Mouse (Mus musculus): ENCODE results near the gene Kcnj12. TPM values are rescaled to one million over a fixed set of nuclear protein-coding genes. Genes with fewer than 3 reads are reported as not detected.

Gene Kcnj12
- polyA plus RNA-seq, 1 experiment from 2014 or later, result 4.6 TPM

GRCm38 (mm10) chr11:61067133-61067835, 44.9 kb downstream of the Kcnj12 start:
- Histone ChIP-seq H3K9me3 (no peaks in the 10 kb centered on the region), H3K36me3 (replicated peaks) (no peaks in the 10 kb centered on the region), H3K4me2 (no peak overlapping the region), H3K4me3 (no peak overlapping the region), H3K9ac (no peak overlapping the region), H3K27ac (no peak overlapping the region), H3K4me1 (no peaks in the 10 kb centered on the region), H3K27me3 (replicated peaks) (no peaks in the 10 kb centered on the region)
- WGBS, result 89% methylated on average over 9 of the region's 9 CpGs
- ATAC-seq (replicated peaks), result no peak

GRCm38 (mm10) chr11:61068866-61069265, 46.5 kb downstream of the Kcnj12 start:
- Histone ChIP-seq H3K27me3 (replicated peaks) (no peaks in the 10 kb centered on the region), H3K9ac (no peak overlapping the region), H3K4me2 (no peak overlapping the region), H3K9me3 (no peaks in the 10 kb centered on the region), H3K27ac (no peak overlapping the region), H3K4me1 (no peaks in the 10 kb centered on the region), H3K4me3 (no peak overlapping the region), H3K36me3 (replicated peaks) (no peaks in the 10 kb centered on the region)
- 82% methylated on average over 10 of the region's 10 CpGs for WGBS
- no peak for ATAC-seq (replicated peaks)

GRCm38 (mm10) chr11:61069645-61070044, 47.3 kb downstream of the Kcnj12 start:
- Histone ChIP-seq H3K36me3 (replicated peaks) (no peaks in the 10 kb centered on the region), H3K4me2 (no peak overlapping the region), H3K9me3 (no peaks in the 10 kb centered on the region), H3K4me1 (no peaks in the 10 kb centered on the region), H3K27me3 (replicated peaks) (no peaks in the 10 kb centered on the region), H3K27ac (no peak overlapping the region), H3K4me3 (no peak overlapping the region), H3K9ac (no peak overlapping the region)
- 96% methylated on average over 18 of the region's 18 CpGs for WGBS
- ATAC-seq (replicated peaks), result no peak

DNA sequence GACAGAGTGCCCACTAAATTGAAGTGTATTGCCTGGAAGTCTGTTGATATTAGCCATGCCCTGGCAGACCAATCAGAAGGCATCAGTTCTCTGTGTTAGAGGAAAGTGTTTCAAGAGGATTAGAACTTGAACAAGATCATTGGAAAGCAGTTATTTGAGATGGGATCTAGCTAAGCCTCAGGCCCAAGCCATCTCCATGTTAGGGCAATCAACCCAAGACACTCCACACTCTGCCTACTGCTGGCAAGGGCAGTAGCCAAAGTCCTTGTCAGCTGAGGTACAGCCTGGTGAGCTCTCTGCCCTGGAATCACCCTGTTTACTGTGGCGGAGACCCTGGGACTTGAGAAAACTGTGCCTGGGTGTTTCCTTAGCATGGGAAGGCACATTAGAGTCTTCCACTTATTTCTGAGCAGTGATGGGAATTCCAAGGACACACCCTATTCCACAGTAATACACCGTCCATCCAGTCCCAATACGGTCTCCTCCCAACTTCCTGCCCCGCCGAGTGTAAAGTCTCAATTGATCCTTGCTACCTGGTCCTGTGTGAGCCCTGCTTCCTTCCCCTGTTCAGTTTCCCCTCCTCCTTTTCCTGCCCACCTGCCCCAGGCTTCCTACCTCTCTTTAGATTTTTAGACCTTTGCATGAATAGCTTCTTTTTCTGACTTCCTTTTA, 52.4 kb downstream of the Kcnj12 start:
- no peak overlapping the region for H3K9ac ChIP-seq
- H3K27me3 ChIP-seq (replicated peaks), result no peaks in the 10 kb centered on the region
- no peak overlapping the region for H3K4me2 ChIP-seq
- WGBS, result 94% methylated on average over 5 of the region's 5 CpGs
- no peaks in the 10 kb centered on the region for H3K4me1 ChIP-seq
- H3K4me3 ChIP-seq, result no peak overlapping the region
- H3K36me3 ChIP-seq (replicated peaks), result no peaks in the 10 kb centered on the region
- H3K9me3 ChIP-seq, result no peaks in the 10 kb centered on the region
- ATAC-seq (replicated peaks), result no peak
- no peak overlapping the region for H3K27ac ChIP-seq

DNA sequence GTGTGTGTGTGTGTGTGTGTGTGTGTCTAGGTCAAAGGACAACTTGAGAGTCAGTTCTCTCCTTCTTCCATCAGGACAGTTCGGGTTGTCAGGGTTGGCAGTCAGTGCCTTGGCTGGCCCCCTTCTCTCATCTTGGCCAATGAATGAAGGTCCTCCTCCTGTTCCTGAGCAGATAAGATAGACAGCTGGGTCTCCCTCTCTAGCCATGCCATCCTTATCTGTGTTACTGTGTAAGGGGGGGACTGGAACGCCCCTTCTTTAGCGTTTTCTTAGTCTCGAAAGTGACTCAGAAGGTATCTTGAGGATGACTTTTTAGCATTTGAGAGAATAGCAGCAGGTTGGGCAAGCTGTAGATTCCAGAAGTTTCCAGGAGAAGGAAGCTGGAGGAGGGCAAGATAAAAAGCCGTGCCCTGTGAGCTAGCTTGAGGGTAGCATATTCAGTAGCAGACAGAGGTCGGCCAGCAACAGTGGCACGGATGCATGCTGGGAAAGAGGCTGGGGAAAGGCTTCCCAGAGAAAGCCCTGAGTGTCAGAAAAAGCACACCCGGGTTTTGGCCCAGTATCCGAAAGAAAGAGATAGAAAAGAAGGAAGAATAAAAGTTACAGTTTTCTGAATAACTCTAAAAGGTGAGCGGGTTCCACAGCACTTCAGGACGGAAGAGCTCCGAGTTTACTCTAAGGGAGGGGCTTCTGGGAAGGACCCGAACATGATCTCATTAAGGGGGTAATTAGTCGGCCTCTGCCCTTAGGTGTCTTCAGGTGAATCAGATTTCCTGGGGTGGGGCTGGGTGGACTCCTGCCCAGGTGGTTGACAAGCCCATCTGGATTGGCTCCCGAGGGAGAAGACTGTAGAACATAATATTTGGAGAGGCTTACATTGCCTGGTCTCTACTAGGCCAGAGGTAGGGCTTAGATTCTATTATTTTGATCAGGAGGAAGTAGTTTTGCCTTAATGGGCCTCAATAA, 53.3 kb downstream of the Kcnj12 start:
- no peak for ATAC-seq (replicated peaks)
- WGBS, result 81% methylated on average over 15 of the region's 15 CpGs
- no peak overlapping the region for H3K27ac ChIP-seq

GRCm38 (mm10) chr11:61081624-61082023, 59.3 kb downstream of the Kcnj12 start:
- Histone ChIP-seq H3K9me3 (no peaks in the 10 kb centered on the region), H3K4me3 (no peak overlapping the region), H3K27me3 (replicated peaks) (no peaks in the 10 kb centered on the region), H3K9ac (no peak overlapping the region), H3K4me1 (no peaks in the 10 kb centered on the region), H3K4me2 (no peak overlapping the region), H3K36me3 (replicated peaks) (no peaks in the 10 kb centered on the region), H3K27ac (no peak overlapping the region)
- ATAC-seq (replicated peaks), result no peak
- WGBS, result 81% methylated on average over 2 of the region's 2 CpGs

More for the DNA sequence above, 53.3 kb downstream of the Kcnj12 start:
- Histone ChIP-seq H3K27me3 (replicated peaks) (no peaks in the 10 kb centered on the region), H3K9me3 (no peaks in the 10 kb centered on the region), H3K9ac (no peak overlapping the region), H3K4me1 (no peaks in the 10 kb centered on the region), H3K36me3 (replicated peaks) (no peaks in the 10 kb centered on the region), H3K4me2 (no peak overlapping the region), H3K4me3 (no peak overlapping the region)

DNA sequence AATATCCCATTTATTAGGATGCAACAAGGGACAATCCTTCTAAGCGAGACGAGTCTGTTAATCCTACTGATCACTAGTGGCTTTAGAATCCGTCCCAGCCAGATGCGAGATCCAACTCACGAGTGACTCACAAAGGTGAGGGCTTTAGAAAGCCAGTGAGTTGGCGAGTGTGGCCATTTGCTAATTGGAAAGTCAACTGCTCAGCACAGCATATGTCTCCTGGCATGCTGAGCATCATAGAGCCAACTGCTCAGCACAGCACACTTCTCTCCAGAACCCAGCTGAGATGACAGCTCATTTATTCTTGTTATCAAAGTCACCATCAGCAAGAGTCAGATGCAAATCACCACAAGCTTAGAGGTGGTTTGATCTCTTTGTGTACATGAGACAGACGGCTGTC, 67.8 kb downstream of the Kcnj12 start:
- 46% methylated on average over 7 of the region's 7 CpGs for WGBS
- Histone ChIP-seq H3K9ac (no peak overlapping the region), H3K27me3 (replicated peaks) (no peaks in the 10 kb centered on the region), H3K27ac (no peak overlapping the region), H3K4me3 (no peak overlapping the region), H3K36me3 (replicated peaks) (no peaks in the 10 kb centered on the region), H3K4me1 (peaks cover 7% of the 10 kb centered on the region; the same call in 1 of the 2 replicates), H3K4me2 (no peak overlapping the region), H3K9me3 (no peaks in the 10 kb centered on the region)
- ATAC-seq (replicated peaks), result no peak

DNA sequence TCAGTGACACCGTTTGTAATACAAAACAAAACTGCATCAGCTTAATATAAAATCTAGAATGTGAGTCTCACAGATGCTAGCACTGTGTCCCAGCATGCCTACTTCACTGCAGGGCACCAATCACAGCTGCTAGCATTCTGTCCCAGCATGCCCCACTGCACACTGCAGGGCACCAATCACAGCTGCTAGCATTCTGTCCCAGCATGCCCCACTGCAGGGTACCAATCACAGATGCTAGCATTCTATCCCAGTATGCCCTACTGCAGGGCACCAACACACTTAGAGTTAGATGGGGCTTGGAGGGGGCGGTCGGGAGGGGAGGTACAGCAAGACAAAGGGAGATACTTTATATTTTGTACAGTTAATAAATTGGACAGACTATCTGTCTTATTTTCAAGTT, 68.8 kb downstream of the Kcnj12 start:
- no peaks in the 10 kb centered on the region for H3K27me3 ChIP-seq (replicated peaks)
- no peak overlapping the region for H3K27ac ChIP-seq
- H3K9me3 ChIP-seq, result no peaks in the 10 kb centered on the region
- H3K4me2 ChIP-seq, result no peak overlapping the region
- WGBS, result 43% methylated on average over 3 of the region's 3 CpGs
- peak; percentile 63; the same call in 1 of the 2 replicates for ATAC-seq (replicated peaks)
- H3K4me1 ChIP-seq, result peaks cover 7% of the 10 kb centered on the region; the same call in 1 of the 2 replicates
- H3K36me3 ChIP-seq (replicated peaks), result no peaks in the 10 kb centered on the region
- no peak overlapping the region for H3K4me3 ChIP-seq
- no peak overlapping the region for H3K9ac ChIP-seq

- H3K36me3 ChIP-seq (replicated peaks), result no peaks in the 10 kb centered on the region
- H3K27me3 ChIP-seq (replicated peaks), result no peaks in the 10 kb centered on the region
- no peak for ATAC-seq (replicated peaks)
- 13% methylated on average over 7 of the region's 7 CpGs for WGBS
- H3K4me2 ChIP-seq, result no peak overlapping the region
- no peak overlapping the region for H3K4me3 ChIP-seq
- no peak overlapping the region for H3K9ac ChIP-seq
- H3K4me1 ChIP-seq, result peaks cover 7% of the 10 kb centered on the region; the same call in 1 of the 2 replicates
- no peaks in the 10 kb centered on the region for H3K9me3 ChIP-seq
- H3K27ac ChIP-seq, result peak overlapping the region; percentile 31; the same call in 1 of the 2 replicates
Observed at GRCm38 (mm10) chr11:61091642-61092262, 69.4 kb downstream of the Kcnj12 start.

DNA sequence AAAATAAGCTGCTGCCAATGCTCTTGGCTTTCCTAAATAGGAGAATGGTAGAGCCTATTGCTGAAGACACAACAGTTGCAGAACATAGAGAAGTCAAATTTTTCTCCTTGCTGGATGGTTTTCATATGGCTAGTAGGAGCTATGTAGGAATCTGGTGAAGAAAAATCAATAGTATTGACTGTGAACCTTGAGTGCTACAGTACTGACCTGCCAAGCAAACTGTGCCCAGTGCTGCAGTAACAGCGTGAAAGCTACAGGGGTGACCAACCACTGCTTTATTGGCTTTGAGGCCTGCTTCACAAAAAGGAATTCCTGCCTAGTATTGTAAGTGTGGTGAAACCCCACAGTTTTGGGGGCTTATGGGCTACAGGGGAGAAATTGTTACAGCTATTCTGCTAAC, 75.7 kb downstream of the Kcnj12 start:
- no peaks in the 10 kb centered on the region for H3K36me3 ChIP-seq (replicated peaks)
- H3K27me3 ChIP-seq (replicated peaks), result no peaks in the 10 kb centered on the region
- WGBS, result 67% methylated on average over 1 of the region's 1 CpGs
- ATAC-seq (replicated peaks), result no peak
- no peak overlapping the region for H3K27ac ChIP-seq
- H3K4me1 ChIP-seq, result 0 out of 2 replicates have a peak, but pooled peaks cover 2% of the 10 kb centered on the region
- no peaks in the 10 kb centered on the region for H3K9me3 ChIP-seq
- no peak overlapping the region for H3K9ac ChIP-seq
- no peak overlapping the region for H3K4me2 ChIP-seq
- H3K4me3 ChIP-seq, result no peak overlapping the region

- H3K9me3 ChIP-seq, result no peaks in the 10 kb centered on the region
- no peak overlapping the region for H3K4me2 ChIP-seq
- H3K36me3 ChIP-seq (replicated peaks), result no peaks in the 10 kb centered on the region
- 36% methylated on average over 13 of the region's 13 CpGs for WGBS
- peaks cover 16% of the 10 kb centered on the region for H3K4me1 ChIP-seq
- no peak overlapping the region for H3K4me3 ChIP-seq
- no peak overlapping the region for H3K27ac ChIP-seq
- H3K27me3 ChIP-seq (replicated peaks), result 0 out of 2 replicates have a peak, but pooled peaks cover 4% of the 10 kb centered on the region
- H3K9ac ChIP-seq, result no peak overlapping the region
- ATAC-seq (replicated peaks), result no peak
Observed at GRCm38 (mm10) chr11:61102397-61103339, 80.3 kb downstream of the Kcnj12 start.

Data from midbrain, embryonic 15.5 days (tissue).